Comparison of ENCODE assay signal across 10 mouse cellular contexts in genomic region chr19:7280557-7281330, GRCm38 (mm10). TPM values are rescaled to one million over a fixed set of nuclear protein-coding genes. Genes with fewer than 3 reads are reported as not detected.
DNase-seq lines count a peak whose midpoint lies in the region; ATAC-seq and TF ChIP-seq lines count a peak whose summit lies in the region.
"Had no signal": no experiment of that assay in that cellular context is flagged by ENCODE, and none has a peak within 500 bp of the region (broad histone marks: within the 10 kb centered on the region; RNA-seq: fewer than 3 reads in every experiment).

No protein-coding gene starts in this region.

- peak overlapping the region; percentile 32 for H3K9ac ChIP-seq in embryonic facial prominence, embryonic 13.5 days
- H3K9ac ChIP-seq in limb, embryonic 15.5 days = no peak overlapping the region
- H3K9ac ChIP-seq: heart, embryonic 12.5 days had no signal

- WGBS in embryonic facial prominence, embryonic 13.5 days = 88% methylated on average over 18 of the region's 18 CpGs
- 84% methylated on average over 18 of the region's 18 CpGs for WGBS in embryonic facial prominence, embryonic 10.5 days
- 84% methylated on average over 18 of the region's 18 CpGs for WGBS in limb, embryonic 15.5 days
- 91% methylated on average over 18 of the region's 18 CpGs for WGBS in limb, embryonic 10.5 days
- 86% methylated on average over 18 of the region's 18 CpGs for WGBS in lung, adult 2 months

- peaks cover 28% of the 10 kb centered on the region for H3K4me1 ChIP-seq in embryonic facial prominence, embryonic 13.5 days
- H3K4me1 ChIP-seq in embryonic facial prominence, embryonic 10.5 days = peaks cover 24% of the 10 kb centered on the region
- H3K4me1 ChIP-seq in limb, embryonic 15.5 days = peaks cover 47% of the 10 kb centered on the region
- peaks cover 16% of the 10 kb centered on the region for H3K4me1 ChIP-seq in limb, embryonic 10.5 days
- H3K4me1 ChIP-seq in lung, adult 2 months (ENCODE audit: control insufficient read depth, insufficient read depth, low read length) = no peaks in the 10 kb centered on the region

- no peaks in the 10 kb centered on the region for H3K27me3 ChIP-seq in embryonic facial prominence, embryonic 13.5 days
- H3K27me3 ChIP-seq in embryonic facial prominence, embryonic 10.5 days (replicated peaks; ENCODE audit: low read depth, poor library complexity, severe bottlenecking) = no peaks in the 10 kb centered on the region
- H3K27me3 ChIP-seq in limb, embryonic 15.5 days = no peaks in the 10 kb centered on the region
- no peaks in the 10 kb centered on the region for H3K27me3 ChIP-seq in limb, embryonic 10.5 days (ENCODE audit: low read depth, poor library complexity, severe bottlenecking)
- H3K27me3 ChIP-seq: heart, embryonic 12.5 days had no signal

- no peak overlapping the region for H3K4me3 ChIP-seq in embryonic facial prominence, embryonic 13.5 days
- H3K4me3 ChIP-seq in embryonic facial prominence, embryonic 10.5 days = no peak overlapping the region
- no peak overlapping the region for H3K4me3 ChIP-seq in limb, embryonic 15.5 days
- H3K4me3 ChIP-seq in limb, embryonic 10.5 days = no peak overlapping the region
- H3K4me3 ChIP-seq in lung, adult 2 months (replicated peaks; ENCODE audit: extremely low read depth, low read depth, low read length) = no peak overlapping the region
- H3K4me3 ChIP-seq: heart, embryonic 12.5 days had no signal

- DNase-seq in embryonic facial prominence, embryonic 10.5 days (ENCODE audit: low spot score) = no peak
- DNase-seq in limb, embryonic 10.5 days (ENCODE audit: low spot score) = no peak
- peak; percentile 86 for DNase-seq in layer of hippocampus, adult 9-11 months
- peak; percentile 74 to 85 for DNase-seq in right cerebral cortex, postnatal 36 days (ENCODE audit: low spot score in 2 of 2)
- no peak for DNase-seq in lung, adult 2 months
- DNase-seq in gastrocnemius, adult 8-10 months (ENCODE audit: low spot score in 2 of 2) = no peak
- DNase-seq: kidney, adult 2 months had no signal

- H3K36me3 ChIP-seq in embryonic facial prominence, embryonic 13.5 days = peaks cover 98% of the 10 kb centered on the region
- peaks cover 98% of the 10 kb centered on the region for H3K36me3 ChIP-seq in embryonic facial prominence, embryonic 10.5 days (replicated peaks)
- H3K36me3 ChIP-seq in limb, embryonic 15.5 days = peaks cover 96% of the 10 kb centered on the region
- H3K36me3 ChIP-seq in limb, embryonic 10.5 days = peaks cover 98% of the 10 kb centered on the region

- H3K4me2 ChIP-seq in embryonic facial prominence, embryonic 13.5 days = no peak overlapping the region
- no peak overlapping the region for H3K4me2 ChIP-seq in limb, embryonic 15.5 days
- H3K4me2 ChIP-seq: heart, embryonic 12.5 days had no signal

- no peak for ATAC-seq in embryonic facial prominence, embryonic 13.5 days (ENCODE audit: insufficient number of reproducible peaks, insufficient read depth, low FRiP score, low TSS enrichment, low read depth)
- no peak for ATAC-seq in limb, embryonic 15.5 days (ENCODE audit: insufficient number of reproducible peaks, low FRiP score, low TSS enrichment, low read depth)

- no peaks in the 10 kb centered on the region for H3K9me3 ChIP-seq in embryonic facial prominence, embryonic 13.5 days
- no peaks in the 10 kb centered on the region for H3K9me3 ChIP-seq in embryonic facial prominence, embryonic 10.5 days
- no peaks in the 10 kb centered on the region for H3K9me3 ChIP-seq in limb, embryonic 15.5 days
- H3K9me3 ChIP-seq in limb, embryonic 10.5 days (replicated peaks) = no peaks in the 10 kb centered on the region
- H3K9me3 ChIP-seq: heart, embryonic 12.5 days had no signal

- no peak for TF ChIP-seq CTCF in lung, adult 2 months (IDR thresholded peaks at IDR 0.05; ENCODE audit: insufficient read depth, low read length)

- H3K27ac ChIP-seq in embryonic facial prominence, embryonic 13.5 days = no peak overlapping the region
- no peak overlapping the region for H3K27ac ChIP-seq in embryonic facial prominence, embryonic 10.5 days (replicated peaks)
- 0 out of 2 replicates have a peak overlapping the region, but pooled peaks have one; percentile 17 for H3K27ac ChIP-seq in limb, embryonic 15.5 days
- H3K27ac ChIP-seq in limb, embryonic 10.5 days = no peak overlapping the region

- no peak for TF ChIP-seq POLR2A in lung, adult 2 months (IDR thresholded peaks at IDR 0.05; ENCODE audit: borderline replicate concordance, extremely low read depth, low read depth, low read length)

RNA-seq across cellular contexts. Expression of gene Rcor2, which starts 13.6 kb away (rescaled TPM):
- 25.2 and 30.6 TPM in 2 replicates for polyA plus RNA-seq in embryonic facial prominence, embryonic 13.5 days (2015; fragmentation: Nextera tagmentation; extraction: Ambion mirVana)
- 51.0 and 58.6 TPM in 2 replicates for polyA plus RNA-seq in embryonic facial prominence, embryonic 10.5 days (2016; fragmentation: Nextera tagmentation; extraction: Ambion mirVana)
- polyA plus RNA-seq in limb, embryonic 15.5 days (2015; fragmentation: Nextera tagmentation; extraction: Ambion mirVana) = 16.9 TPM in 2 replicates
- 54.9 and 63.1 TPM in 2 replicates for polyA plus RNA-seq in limb, embryonic 10.5 days (2016; fragmentation: Nextera tagmentation; extraction: Ambion mirVana)
- 1.7 and 3.3 TPM in 2 replicates for polyA plus RNA-seq in lung, adult 2 months (2012; rRNA removed)
- 1 to 10 TPM; 1.8 to 4.2 (median 2.1) TPM for total RNA-seq in gastrocnemius, adult 8-10 months (2022)

RNA-seq across cellular contexts. Expression of gene Naa40, which starts 39.8 kb away (rescaled TPM):
- polyA plus RNA-seq in embryonic facial prominence, embryonic 13.5 days (2015; fragmentation: Nextera tagmentation; extraction: Ambion mirVana) = 56.9 and 57.1 TPM in 2 replicates
- 93.2 and 94.4 TPM in 2 replicates for polyA plus RNA-seq in embryonic facial prominence, embryonic 10.5 days (2016; fragmentation: Nextera tagmentation; extraction: Ambion mirVana)
- 43.4 and 45.0 TPM in 2 replicates for polyA plus RNA-seq in limb, embryonic 15.5 days (2015; fragmentation: Nextera tagmentation; extraction: Ambion mirVana)
- 92.0 and 92.4 TPM in 2 replicates for polyA plus RNA-seq in limb, embryonic 10.5 days (2016; fragmentation: Nextera tagmentation; extraction: Ambion mirVana)
- polyA plus RNA-seq in lung, adult 2 months (2012; rRNA removed) = 14.9 and 18.5 TPM in 2 replicates
- total RNA-seq in gastrocnemius, adult 8-10 months (2022) = 10 to 100 TPM in 3 of 4 experiments, 1 to 10 TPM in 1; 9.2 to 12.4 (median 11.2) TPM

Comparison
In these comparisons a context has a peak if more than half of its experiments do, and no peak if none do; other contexts are left out.
1. DNase-seq: peak in layer of hippocampus, adult 9-11 months (single experiment) and right cerebral cortex, postnatal 36 days (2 of 2); none in embryonic facial prominence, embryonic 10.5 days (single experiment), limb, embryonic 10.5 days (single experiment), lung, adult 2 months (single experiment) and gastrocnemius, adult 8-10 months (0 of 2).